Mouse (Mus musculus): ENCODE data around the gene Bank1. TPM values are rescaled to one million over a fixed set of nuclear protein-coding genes. Genes with fewer than 3 reads are reported as not detected.

The Bank1 gene
- total and polyA plus RNA-seq, 3 experiments, result not detected

DNA sequence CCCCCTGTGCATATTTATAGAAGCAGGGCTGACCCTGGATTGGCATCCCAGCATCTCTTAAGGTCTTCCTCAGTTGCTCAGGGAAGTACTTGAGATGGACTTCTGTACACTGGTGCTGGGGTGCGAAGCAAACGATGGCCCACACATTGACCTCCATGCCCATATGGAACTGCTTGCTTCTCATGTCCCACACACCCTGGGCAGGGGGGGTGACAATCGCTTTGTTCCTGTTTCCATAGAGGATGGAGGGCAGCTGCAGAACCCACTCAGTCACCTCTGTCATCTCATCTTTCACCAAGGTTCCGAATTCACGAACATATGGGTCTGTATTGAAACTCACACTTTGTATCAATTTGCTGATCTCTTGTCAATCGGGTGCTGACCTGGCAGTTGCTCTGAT, 275.7 kb downstream of the Bank1 start:
- no peak for TF ChIP-seq MAZ (IDR thresholded peaks at IDR 0.05; ENCODE audit: low read depth, low read length)
- TF ChIP-seq MXI1 (IDR thresholded peaks at IDR 0.05; ENCODE audit: low read depth, low read length), result no peak
- no peak for TF ChIP-seq POLR2A (IDR thresholded peaks at IDR 0.05; ENCODE audit: control insufficient read depth in 1 of 2, insufficient read depth in 1 of 2, low read depth in 1 of 2, low read length in 2 of 2, poor library complexity in 1 of 2)
- no peak for TF ChIP-seq CHD2 (IDR thresholded peaks at IDR 0.05; ENCODE audit: low read length)
- no peak for TF ChIP-seq ZMIZ1 (IDR thresholded peaks at IDR 0.05; ENCODE audit: low read depth, low read length)
- TF ChIP-seq ZKSCAN1 (IDR thresholded peaks at IDR 0.05; ENCODE audit: low read depth, low read length), result no peak
- TF ChIP-seq RCOR1 (IDR thresholded peaks at IDR 0.05; ENCODE audit: low read depth, low read length), result no peak
- TF ChIP-seq TCF12 (IDR thresholded peaks at IDR 0.05; ENCODE audit: low read depth, low read length), result no peak
- TF ChIP-seq ZNF384 (IDR thresholded peaks at IDR 0.05; ENCODE audit: low read depth, low read length), result no peak
- no peak for TF ChIP-seq TBP (IDR thresholded peaks at IDR 0.05; ENCODE audit: low read depth, low read length)
- no peak for TF ChIP-seq ELF1 (IDR thresholded peaks at IDR 0.05; ENCODE audit: low read depth, low read length)
- TF ChIP-seq HCFC1 (IDR thresholded peaks at IDR 0.05; ENCODE audit: low read depth, low read length), result no peak
- TF ChIP-seq POLR2AphosphoS2 (IDR thresholded peaks at IDR 0.05; ENCODE audit: low read length), result no peak
- TF ChIP-seq CHD1 (IDR thresholded peaks at IDR 0.05; ENCODE audit: low read depth, low read length), result no peak
- no peak for TF ChIP-seq MAX (IDR thresholded peaks at IDR 0.05; ENCODE audit: low read length)
- no peak for TF ChIP-seq MYC (IDR thresholded peaks at IDR 0.05; ENCODE audit: low read depth, low read length)
- TF ChIP-seq E2F4 (IDR thresholded peaks at IDR 0.05; ENCODE audit: borderline replicate concordance, low read depth, low read length), result no peak
- no peak for TF ChIP-seq RAD21 (IDR thresholded peaks at IDR 0.05; ENCODE audit: low read depth, low read length)

DNA sequence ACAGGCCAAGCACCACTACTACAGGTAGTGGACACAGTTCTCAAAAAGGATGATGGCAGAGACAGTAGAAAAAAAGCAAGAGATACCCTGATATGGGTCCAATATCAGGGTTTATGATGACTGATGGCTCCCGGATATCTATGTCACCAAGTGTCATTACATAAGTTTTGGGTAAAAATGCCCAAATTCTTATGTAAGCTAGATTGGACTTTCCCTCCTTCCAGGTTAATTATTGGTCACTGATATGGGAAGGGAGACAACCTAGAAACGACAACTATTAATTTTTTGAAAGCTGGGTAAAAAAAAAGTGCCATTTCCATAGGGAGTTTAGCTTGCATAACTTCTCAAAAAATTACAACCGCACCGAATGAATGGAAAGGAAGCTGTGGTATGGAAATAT, 277.8 kb downstream of the Bank1 start:
- no peaks in the 10 kb centered on the region for H3K36me3 ChIP-seq (ENCODE audit: control insufficient read depth in 1 of 2, insufficient read depth in 2 of 2, low read length in 2 of 2)
- H3K4me1 ChIP-seq (ENCODE audit: control insufficient read depth in 1 of 2, insufficient read depth in 2 of 2, low read length in 2 of 2), result no peaks in the 10 kb centered on the region
- no peaks in the 10 kb centered on the region for H3K27me3 ChIP-seq (ENCODE audit: control insufficient read depth in 1 of 2, insufficient read depth in 2 of 2, low read length in 2 of 2)
- no peak overlapping the region for H3K4me3 ChIP-seq (ENCODE audit: control insufficient read depth in 1 of 2, insufficient read depth in 1 of 2, low read depth in 2 of 2, low read length in 2 of 2)
- H3K27ac ChIP-seq (ENCODE audit: control insufficient read depth, low read depth, low read length), result no peak overlapping the region
- DNase-seq (ENCODE audit: low read depth, low spot score), result no peak
- TF ChIP-seq MYB (IDR thresholded peaks at IDR 0.05; ENCODE audit: low read depth, low read length) (no peak), CHD1 (IDR thresholded peaks at IDR 0.05; ENCODE audit: low read depth, low read length) (no peak), POLR2A (IDR thresholded peaks at IDR 0.05; ENCODE audit: control insufficient read depth in 1 of 2, insufficient read depth in 1 of 2, low read depth in 1 of 2, low read length in 2 of 2, poor library complexity in 1 of 2) (no peak), TBP (IDR thresholded peaks at IDR 0.05; ENCODE audit: low read depth, low read length) (no peak), GATA1 (IDR thresholded peaks at IDR 0.05; ENCODE audit: low read depth, low read length) (no peak), RCOR1 (IDR thresholded peaks at IDR 0.05; ENCODE audit: low read depth, low read length) (no peak), GABPA (IDR thresholded peaks at IDR 0.05; ENCODE audit: low read depth, low read length) (no peak), MEF2A (IDR thresholded peaks at IDR 0.05; ENCODE audit: extremely low read depth, insufficient replicate concordance, low read depth, low read length, poor library complexity, severe bottlenecking) (no peak), EP300 (IDR thresholded peaks at IDR 0.05; ENCODE audit: low read depth in 1 of 2, low read length in 2 of 2) (no peak), UBTF (IDR thresholded peaks at IDR 0.05; ENCODE audit: borderline replicate concordance, insufficient read depth, low read depth, low read length) (no peak), POLR2AphosphoS5 (IDR thresholded peaks at IDR 0.05; ENCODE audit: borderline replicate concordance, low read depth, low read length) (no peak)
- H3K9ac ChIP-seq (ENCODE audit: control insufficient read depth, low read depth, low read length, poor library complexity, severe bottlenecking), result no peak overlapping the region
- H3K9me3 ChIP-seq (replicated peaks; ENCODE audit: insufficient read depth, low read length), result no peaks in the 10 kb centered on the region
- no peaks in the 10 kb centered on the region for H3K79me2 ChIP-seq (ENCODE audit: control insufficient read depth, insufficient read depth, low read length, poor library complexity)

More for the DNA sequence above, 275.7 kb downstream of the Bank1 start:
- Histone ChIP-seq H3K9me3 (replicated peaks; ENCODE audit: insufficient read depth, low read length) (no peaks in the 10 kb centered on the region), H3K4me3 (ENCODE audit: control insufficient read depth in 1 of 2, insufficient read depth in 1 of 2, low read depth in 2 of 2, low read length in 2 of 2) (no peak overlapping the region), H3K27me3 (ENCODE audit: control insufficient read depth in 1 of 2, insufficient read depth in 2 of 2, low read length in 2 of 2) (no peaks in the 10 kb centered on the region), H3K4me1 (ENCODE audit: control insufficient read depth in 1 of 2, insufficient read depth in 2 of 2, low read length in 2 of 2) (no peaks in the 10 kb centered on the region), H3K36me3 (ENCODE audit: control insufficient read depth in 1 of 2, insufficient read depth in 2 of 2, low read length in 2 of 2) (no peaks in the 10 kb centered on the region), H3K79me2 (ENCODE audit: control insufficient read depth, insufficient read depth, low read length, poor library complexity) (no peaks in the 10 kb centered on the region), H3K27ac (ENCODE audit: control insufficient read depth, low read depth, low read length) (no peak overlapping the region), H3K9ac (ENCODE audit: control insufficient read depth, low read depth, low read length, poor library complexity, severe bottlenecking) (no peak overlapping the region)
- DNase-seq (ENCODE audit: low read depth, low spot score), result no peak
